Mouse (Mus musculus): ENCODE results near the gene Fh1.

The Fh1 gene

GRCm38 (mm10) chr1:175623656-175624055 lies 1.8 kb downstream of the Fh1 start:
- WGBS: 83% methylated on average over 6 of the region's 6 CpGs

DNA sequence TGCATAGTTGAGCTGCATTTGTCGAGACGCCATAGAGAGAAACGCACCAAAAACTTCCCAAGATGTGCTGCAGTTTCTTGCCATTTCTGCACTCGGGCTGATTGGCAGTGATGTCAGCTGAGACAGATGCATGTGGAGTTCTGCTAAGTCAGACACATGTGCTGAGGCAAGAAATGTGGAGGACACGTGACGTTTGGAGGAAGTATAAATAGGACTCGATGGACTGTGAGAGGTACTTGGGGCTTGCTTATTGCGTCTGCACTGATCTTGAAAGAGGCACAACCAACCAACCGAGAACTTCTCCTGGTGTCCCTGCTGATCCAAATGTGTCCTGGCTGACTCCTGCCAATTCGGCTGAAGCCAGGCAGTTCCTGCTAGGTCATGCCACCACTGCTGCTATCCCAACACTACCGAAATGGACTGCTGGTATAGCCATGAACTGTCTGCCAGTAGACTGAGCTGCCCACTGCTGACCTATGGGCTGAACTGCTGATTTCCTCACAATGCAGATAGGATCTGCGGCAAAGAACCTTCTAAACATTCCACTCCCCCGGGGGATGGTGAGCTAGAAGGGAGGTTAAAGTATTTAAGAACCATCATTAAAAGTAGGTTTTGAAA lies 5.5 kb downstream of the Fh1 start, which contains the start of gene Kmo:
Gene Kmo, plus strand, starts transcription at position 568 of the 618 bp plus-strand sequence.
- 90% methylated on average over 13 of the region's 13 CpGs for WGBS

DNA sequence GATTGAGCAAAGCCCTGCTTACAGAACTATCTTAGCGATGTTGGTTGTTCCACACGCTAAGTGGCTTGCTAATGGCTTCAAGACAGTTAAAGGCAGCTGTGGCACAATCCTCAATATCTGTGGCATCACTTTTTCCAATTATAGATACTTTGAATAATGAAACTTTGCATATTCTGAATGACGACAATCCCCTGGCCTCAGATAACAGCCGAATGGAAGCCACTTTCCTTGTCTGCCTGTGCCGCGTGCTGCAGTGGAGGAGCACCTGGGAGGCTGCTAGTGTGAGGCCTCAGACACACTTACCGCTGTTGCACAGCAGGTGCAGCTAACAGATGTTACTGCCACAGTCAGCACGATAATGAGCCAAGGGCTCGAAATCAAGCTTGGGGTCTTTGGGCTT lies 10.4 kb downstream of the Fh1 start:
- 85% methylated on average over 9 of the region's 9 CpGs for WGBS

DNA sequence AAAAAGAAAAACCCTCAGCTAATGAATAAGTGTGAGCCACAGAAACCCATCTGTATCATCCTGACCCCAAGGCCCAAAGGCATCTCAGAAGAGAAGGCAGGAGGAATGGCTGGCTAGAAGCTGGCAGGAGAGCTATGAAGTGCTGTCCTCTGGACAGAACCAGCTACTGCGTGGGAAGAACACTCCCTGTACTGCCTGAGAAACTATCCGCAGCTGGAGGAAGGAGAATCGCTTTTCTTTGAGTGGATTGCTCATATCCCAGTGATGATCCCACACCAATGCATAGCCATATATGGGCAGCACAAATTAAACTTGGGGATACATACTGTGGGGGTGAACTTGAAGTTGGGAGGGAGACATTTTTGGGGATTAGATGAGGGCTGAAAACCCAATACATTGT lies 16.7 kb downstream of the Fh1 start:
- WGBS: 61% methylated on average over 3 of the region's 3 CpGs

- WGBS: 92% methylated on average over 18 of the region's 18 CpGs
Measured at GRCm38 (mm10) chr1:175607838-175608585, 17.4 kb downstream of the Fh1 start.

- 95% methylated on average over 6 of the region's 6 CpGs for WGBS
Measured at GRCm38 (mm10) chr1:175607308-175607707, 18.1 kb downstream of the Fh1 start.

- 43% methylated on average over 6 of the region's 6 CpGs for WGBS
Measured at GRCm38 (mm10) chr1:175603390-175603789, 22.0 kb downstream of the Fh1 start.

- 87% methylated on average over 11 of the region's 11 CpGs for WGBS
Measured at GRCm38 (mm10) chr1:175602231-175602630, 23.2 kb downstream of the Fh1 start.

DNA sequence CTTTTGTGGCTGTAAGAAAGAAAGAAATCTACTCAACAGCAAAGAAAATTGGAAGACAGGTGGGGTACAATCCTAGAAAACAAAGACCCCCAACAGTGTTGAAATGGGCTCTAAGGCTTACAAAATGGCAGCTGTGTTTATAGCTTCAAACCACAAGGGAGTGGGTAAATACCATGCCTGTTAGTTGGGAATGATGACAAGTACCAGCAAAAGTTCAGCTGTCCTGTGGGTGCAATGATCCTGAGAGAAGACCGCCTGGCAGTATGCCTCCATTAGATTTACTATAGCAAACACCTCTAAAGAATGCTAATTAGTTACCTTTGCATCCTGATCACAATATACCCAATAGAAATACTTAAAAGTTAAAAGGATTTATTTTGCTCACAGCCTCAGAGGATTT lies 32.6 kb downstream of the Fh1 start:
- WGBS: 90% methylated on average over 1 of the region's 1 CpGs

DNA sequence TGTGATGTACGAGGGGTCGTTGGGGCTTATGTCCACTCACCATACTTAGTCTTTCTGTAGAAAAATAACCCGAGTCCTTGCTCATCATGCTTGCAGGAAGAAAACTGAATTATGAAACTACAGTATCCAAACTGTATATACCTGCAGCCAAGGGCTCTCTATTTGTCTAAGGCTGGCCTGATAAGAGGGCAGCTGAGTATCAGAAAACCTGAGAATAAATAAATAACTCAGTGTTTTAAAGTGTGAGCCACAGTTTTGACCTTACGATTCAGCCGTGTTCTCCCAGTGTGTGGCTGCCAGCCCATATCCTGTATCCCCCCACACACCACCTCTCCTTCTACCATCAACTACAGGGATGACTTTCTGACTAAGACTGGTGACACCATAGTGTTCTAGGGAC lies 38.8 kb downstream of the Fh1 start:
- WGBS: 73% methylated on average over 5 of the region's 5 CpGs

DNA sequence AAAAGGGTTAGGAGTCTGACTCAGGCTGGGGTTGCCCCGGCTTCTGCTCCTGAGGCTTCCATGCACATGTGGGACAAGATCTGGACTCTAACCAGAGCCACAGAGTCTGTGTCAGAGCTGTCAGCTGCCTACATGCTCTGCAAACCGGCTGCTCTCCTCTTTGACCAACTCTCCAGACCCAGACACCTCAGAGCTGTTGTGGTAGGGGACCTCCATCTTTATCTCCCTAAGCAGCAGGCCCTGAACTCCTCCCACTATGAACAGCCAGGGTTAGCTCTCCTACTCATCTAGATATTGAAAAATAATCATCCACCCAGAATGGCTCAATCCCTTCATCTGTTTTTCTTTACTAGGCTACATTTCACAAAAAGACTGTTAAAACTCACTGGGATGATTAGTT lies 40.2 kb downstream of the Fh1 start:
- WGBS: 82% methylated on average over 2 of the region's 2 CpGs

- whole genome bisulfite sequencing: 69% methylated on average over 4 of the region's 4 CpGs
Measured at GRCm38 (mm10) chr1:175582799-175583198, 42.6 kb downstream of the Fh1 start.

DNA sequence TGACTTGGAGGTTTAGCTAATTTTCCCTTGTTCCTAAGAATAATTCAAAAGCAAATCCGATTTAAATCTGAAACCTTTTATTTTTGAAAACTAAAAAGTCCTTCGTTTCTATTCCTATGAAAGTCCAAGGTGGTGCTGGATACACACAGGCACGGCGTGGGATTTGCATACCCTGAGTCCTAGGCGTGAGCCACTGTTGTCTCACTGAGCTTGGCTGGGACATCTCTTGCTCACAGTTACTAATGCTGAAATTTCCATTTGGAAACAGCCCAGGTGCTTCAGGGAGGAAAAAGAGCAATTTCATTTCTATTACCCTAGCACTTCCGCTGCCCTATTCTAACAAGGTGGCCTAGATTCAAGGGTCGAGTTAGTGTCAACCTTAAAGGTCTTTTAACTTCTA lies 45.1 kb downstream of the Fh1 start:
- 59% methylated on average over 7 of the region's 7 CpGs for WGBS

DNA sequence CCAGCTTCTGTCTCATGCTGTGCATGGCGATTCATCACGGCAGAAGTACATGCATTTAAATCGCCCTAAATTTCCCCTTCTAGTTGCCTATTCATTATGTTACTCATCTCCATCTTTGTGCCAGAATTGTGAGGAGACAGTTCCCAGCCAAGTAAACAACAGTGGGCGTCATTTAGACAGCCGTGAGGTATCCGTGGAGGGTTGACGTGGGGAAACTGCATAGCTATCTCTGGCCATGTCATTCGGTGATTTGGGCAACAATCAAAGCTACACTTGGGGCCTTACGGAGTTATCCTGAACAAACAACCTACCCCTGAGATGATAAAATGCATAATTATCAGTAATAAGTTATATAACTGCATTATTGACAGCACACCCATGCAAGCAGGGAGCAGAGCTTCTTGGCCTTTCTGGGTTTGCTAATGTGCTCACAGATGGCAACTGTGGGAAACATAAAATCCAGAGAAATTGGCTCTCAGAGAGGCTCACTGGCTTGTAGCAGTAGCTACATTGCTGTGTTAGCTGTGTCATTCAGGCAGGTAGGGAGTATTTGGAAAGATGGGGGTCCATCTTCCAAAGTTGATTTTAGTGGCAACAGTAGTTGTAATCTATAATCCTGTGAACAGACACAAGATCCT lies 45.7 kb downstream of the Fh1 start:
- 37% methylated on average over 9 of the region's 9 CpGs for whole genome bisulfite sequencing

GRCm38 (mm10) chr1:175578425-175579096 lies 46.9 kb downstream of the Fh1 start:
- WGBS: 93% methylated on average over 2 of the region's 2 CpGs

DNA sequence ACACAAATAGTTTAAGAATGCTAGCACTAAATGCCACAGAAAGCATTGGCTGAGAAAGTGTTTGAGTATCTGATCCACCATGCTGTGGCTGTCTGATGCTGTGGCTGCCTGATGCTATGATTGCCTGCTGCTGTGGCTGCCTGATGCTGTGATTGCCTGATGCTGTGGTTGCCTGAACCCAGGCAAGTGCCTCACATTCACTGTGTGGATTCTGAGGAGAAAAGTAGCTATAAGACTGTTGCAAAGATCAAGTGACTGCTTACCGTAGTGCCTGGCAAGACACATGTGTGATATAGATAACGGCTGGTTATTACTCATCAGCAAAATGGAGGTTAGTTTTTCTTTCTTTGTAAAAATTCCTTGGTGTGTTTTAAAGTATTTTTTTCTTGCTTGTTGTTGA lies 51.3 kb downstream of the Fh1 start:
- 79% methylated on average over 2 of the region's 2 CpGs for WGBS

DNA sequence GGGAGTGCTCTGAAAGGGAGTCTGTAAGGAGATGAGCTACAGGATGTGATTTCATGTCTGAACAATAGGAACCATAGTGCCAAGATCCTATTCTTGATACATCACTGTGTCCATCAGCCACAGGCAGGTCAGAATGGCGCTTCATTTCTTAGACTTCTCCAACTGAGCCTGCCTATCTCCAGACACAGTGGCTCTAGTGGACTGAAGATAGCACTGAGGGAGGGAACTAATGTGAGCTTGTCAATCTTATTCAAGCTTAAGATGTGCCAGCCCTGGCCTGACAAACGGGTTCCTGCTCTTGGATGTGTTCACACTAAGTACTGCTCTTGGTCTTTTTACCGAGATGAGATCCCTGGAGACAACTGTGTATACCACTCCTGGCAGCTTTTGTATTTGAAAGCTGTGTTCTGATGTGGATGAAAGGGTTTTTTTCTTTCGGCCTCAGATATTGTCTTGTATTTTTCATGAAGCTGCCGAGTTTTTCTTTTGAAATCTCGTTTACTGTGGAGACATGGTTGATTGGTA lies 59.8 kb downstream of the Fh1 start:
- 81% methylated on average over 6 of the region's 6 CpGs for WGBS

DNA sequence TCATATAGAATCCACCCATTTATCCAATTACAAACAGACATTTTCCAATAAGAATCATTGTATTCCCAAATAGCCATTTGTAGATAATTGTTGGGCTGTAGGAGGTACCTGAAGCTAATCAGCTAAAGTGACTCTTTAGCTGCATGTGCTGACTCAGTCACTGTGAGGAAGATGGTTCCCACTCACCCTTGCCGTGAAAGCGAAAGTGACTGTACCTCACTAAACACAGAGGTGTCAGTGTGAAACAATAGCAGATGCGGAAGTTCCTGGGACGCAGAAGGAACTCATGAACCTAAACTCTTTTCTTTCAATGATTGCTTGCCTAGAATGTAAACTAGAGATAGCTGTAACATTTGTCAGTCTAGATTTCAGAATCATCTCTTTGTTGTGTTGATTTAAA lies 61.1 kb downstream of the Fh1 start:
- 77% methylated on average over 4 of the region's 4 CpGs for WGBS

GRCm38 (mm10) chr1:175562379-175562778 lies 63.1 kb downstream of the Fh1 start:
- 95% methylated on average over 2 of the region's 2 CpGs for WGBS

GRCm38 (mm10) chr1:175554641-175555040 lies 70.8 kb downstream of the Fh1 start:
- 59% methylated on average over 1 of the region's 1 CpGs for WGBS

- WGBS: 75% methylated on average over 3 of the region's 3 CpGs
Measured at GRCm38 (mm10) chr1:175552474-175552873, 73.0 kb downstream of the Fh1 start.

GRCm38 (mm10) chr1:175550586-175550985 lies 74.8 kb downstream of the Fh1 start:
- 68% methylated on average over 1 of the region's 1 CpGs for WGBS
